Mouse (Mus musculus): ENCODE results near the gene Gcnt1.
A peak's percentile ranks its signal among the peaks of the same experiment; 100 is the strongest.

Gene Gcnt1

GRCm38 (mm10) chr19:17372701-17373100 lies at the start of gene Gcnt1:
Gene Gcnt1, minus strand, starts transcription at chr19:17372844.
- no peak for DNase-seq (ENCODE audit: low read depth, low spot score)

GRCm38 (mm10) chr19:17417855-17418254 lies 45.2 kb upstream of the Gcnt1 start:
- no peak for DNase-seq (ENCODE audit: low read depth, low spot score)

- DNase-seq (ENCODE audit: low read depth, low spot score), result no peak
These were observed 40.3 kb upstream of the Gcnt1 start for GRCm38 (mm10) chr19:17412915-17413459.

GRCm38 (mm10) chr19:17410465-17411065 lies 37.9 kb upstream of the Gcnt1 start:
- DNase-seq (ENCODE audit: low read depth, low spot score), result no peak

DNA sequence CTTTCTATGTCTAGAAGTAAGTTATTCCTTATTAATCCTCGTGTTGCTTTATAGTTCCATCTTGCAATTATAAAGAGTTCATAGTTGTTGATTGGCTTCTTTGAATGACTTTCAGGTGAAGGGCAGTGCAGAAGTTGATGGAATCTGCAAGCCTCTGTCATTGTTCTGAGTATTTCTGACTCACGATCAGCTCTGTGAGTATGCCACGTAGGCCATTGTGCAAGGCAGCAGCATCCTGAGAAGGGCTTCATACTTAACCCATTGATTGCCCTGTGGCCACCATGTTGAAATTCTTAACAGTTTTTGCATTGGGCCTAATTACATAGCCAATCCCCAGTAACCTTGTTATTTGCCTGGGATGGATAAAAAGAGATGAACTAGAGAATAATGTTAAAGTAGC lies 36.7 kb upstream of the Gcnt1 start:
- DNase-seq (ENCODE audit: low read depth, low spot score), result no peak

- no peak for DNase-seq (ENCODE audit: low read depth, low spot score)
These were observed 35.9 kb upstream of the Gcnt1 start for GRCm38 (mm10) chr19:17408591-17408990.

GRCm38 (mm10) chr19:17406823-17407222 lies 34.2 kb upstream of the Gcnt1 start:
- DNase-seq (ENCODE audit: low read depth, low spot score), result no peak

DNA sequence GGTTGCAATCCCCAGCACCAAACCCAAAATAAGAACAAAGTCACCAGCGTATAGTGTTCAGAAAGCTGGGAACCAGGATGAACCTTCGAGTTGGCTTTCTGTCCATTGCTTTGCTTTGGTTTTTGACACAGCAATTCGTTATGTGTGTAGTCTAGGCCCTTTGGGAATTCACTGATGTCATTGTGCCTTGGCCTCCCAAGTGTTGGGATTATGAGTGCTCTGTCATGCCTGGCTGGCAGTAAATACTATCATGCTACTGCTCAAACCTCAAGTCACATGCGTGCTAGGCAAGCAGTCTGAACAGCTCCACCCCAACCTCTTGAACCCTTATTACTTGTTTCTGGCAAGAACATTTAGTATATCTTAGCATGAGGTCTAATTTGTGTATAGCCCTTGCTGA lies 30.5 kb upstream of the Gcnt1 start:
- no peak for DNase-seq (ENCODE audit: low read depth, low spot score)

GRCm38 (mm10) chr19:17400571-17400970 lies 27.9 kb upstream of the Gcnt1 start:
- DNase-seq (ENCODE audit: low read depth, low spot score), result no peak

DNA sequence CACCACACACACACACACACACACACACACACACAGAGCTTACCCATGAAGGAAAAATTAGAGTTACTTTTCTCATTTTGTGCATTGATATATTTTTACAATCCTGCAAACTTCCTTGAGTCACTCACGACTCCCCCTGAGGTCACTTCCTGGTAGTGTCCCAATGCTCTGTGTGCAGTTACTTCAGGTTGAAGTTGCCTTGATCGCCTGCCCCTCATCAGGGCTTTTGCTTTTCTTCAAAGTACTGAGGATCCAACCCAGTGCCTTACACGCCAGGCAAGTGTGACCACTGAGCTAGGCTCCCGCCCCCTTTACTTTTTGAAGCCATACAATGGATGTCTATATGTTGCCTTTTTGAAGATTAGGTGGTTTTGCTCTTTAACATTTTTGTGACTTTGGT lies 27.3 kb upstream of the Gcnt1 start:
- no peak for DNase-seq (ENCODE audit: low read depth, low spot score)

DNA sequence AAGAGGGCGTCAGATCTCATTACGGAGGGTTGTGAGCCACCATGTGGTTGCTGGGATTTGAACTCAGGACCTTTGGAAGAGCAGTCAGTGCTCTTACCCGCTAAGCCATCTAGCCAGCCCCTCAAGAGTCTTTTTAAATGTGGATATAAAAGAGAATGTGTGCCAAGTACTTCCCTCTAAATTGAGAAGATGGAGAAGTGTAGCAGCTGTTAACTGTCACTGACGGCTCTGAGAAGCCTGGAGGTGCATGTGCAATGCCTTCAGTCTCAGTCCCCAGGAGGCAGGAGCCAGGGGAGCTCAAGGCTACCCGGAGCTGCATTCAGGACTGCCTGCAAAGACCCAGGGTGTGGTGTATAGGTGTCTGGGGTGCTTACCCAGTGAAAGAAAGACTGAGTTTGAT lies 25.3 kb upstream of the Gcnt1 start:
- DNase-seq (ENCODE audit: low read depth, low spot score), result no peak

DNA sequence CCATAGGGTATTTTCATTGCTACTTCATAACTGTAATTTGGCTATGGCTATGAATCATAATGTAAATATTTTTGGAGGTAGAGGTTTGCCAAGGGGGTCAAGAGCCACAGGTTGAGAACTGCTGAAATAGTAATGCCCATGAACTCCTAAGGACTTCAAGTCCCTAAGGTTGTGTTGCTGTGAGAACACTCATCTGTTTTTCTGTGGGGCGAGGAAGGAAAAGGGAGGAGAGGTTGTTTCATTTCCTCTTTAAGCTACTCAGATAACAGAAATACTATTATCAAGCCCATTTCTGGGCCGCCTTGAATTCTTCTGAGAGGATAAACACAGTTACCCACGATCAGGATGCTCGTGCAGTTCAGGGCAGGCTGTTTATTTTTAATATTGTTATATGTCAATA lies 24.2 kb upstream of the Gcnt1 start:
- no peak for DNase-seq (ENCODE audit: low read depth, low spot score)

DNA sequence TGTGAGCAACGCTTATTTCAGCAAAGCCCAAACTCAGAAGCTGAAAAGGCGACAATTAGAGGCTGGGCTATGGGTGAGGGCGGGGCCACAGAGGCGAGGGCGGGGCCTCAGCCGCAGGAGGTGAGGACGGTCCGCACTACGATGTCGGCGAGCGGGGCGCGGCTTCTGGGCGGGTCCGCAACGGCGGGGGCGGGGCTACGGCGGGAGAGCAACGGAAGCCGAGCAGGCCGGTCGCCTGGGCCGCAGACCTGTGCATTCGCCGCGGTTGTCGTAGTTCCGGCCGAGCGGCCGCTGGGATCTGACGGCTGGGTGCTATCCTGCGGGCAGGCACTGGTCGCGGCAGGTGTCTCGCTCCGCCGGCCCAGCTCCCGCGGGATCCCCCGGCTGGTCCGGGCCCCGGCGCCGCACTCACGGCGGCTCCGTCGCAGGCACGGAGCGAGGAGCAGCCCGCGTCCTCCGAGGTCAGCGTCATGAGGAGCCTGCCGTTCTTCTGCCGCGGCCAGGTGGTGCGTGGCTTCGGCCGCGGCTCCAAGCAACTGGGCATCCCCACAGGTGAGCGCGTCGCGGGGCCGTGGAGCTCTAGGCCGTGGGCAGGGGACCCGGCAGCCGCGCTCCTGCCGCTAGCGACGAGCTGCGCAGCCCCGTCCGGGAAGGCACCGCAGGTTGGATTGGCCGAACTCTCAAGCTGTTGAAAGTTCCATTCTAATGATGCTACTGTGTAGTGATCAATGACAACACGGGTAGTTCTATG lies 21.4 kb upstream of the Gcnt1 start, which contains the start of gene Rfk:
TSS of gene Rfk (plus strand) at position 203 of the 751 bp plus-strand sequence.
- peak; percentile 71 for DNase-seq (ENCODE audit: low read depth, low spot score)

DNA sequence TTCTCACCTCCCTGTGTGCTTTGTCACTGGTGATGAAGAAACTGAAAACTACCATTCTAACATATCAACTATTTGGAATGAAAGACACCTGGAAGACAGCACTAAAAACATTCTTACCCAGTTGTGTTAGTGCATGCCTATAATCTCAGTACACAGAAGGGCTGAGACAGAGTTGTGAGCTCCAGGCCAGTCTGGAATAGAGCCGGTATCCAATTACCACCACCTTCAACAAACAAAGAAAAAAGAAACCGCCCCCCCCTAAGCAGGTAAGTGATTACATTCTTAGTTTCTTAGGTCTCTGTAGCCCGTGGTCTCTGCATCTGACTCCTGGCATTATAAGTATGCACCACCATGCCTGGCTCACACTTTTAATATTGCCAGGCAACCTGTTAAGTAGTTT lies 20.2 kb upstream of the Gcnt1 start:
- no peak for DNase-seq (ENCODE audit: low read depth, low spot score)

GRCm38 (mm10) chr19:17388404-17388803 lies 15.8 kb upstream of the Gcnt1 start:
- no peak for DNase-seq (ENCODE audit: low read depth, low spot score)

DNA sequence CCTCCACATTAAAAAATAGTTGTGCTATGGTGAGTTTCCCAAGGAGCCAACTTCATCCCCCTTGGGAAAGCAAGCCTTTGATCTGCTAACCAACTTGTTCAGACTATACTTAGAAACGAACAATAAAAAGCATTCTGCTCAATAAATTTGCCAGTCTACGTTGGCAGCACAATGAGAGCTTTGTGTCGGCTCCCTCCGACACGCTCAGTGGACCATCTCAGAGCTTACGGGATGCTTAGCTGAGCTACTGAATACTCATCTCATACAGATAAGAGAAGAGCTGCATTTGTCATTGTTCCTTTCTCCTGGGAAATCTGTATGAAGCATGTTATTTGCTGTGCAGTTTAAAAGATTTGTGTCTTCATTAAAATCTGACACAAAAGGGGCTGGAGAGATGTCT lies 13.8 kb upstream of the Gcnt1 start:
- no peak for DNase-seq (ENCODE audit: low read depth, low spot score)

DNA sequence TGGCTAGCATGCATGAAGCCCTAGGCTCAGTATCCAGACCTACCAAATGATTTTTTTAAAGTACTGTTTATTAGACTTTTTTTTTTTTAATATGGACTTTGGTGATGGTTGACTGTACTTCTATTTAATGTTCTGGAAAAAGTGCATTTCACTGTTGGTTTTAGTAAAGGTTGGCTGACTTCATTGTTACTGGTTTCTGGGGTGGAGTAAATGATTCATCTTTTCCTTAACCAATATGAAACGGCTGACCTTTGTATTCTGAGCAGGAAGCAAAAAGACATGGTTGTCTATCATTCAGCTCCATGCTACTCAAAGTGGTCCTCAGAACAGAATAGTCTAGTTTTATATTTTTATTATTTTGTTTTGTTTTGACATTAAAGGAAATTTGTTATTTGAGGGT lies 12.8 kb upstream of the Gcnt1 start:
- DNase-seq (ENCODE audit: low read depth, low spot score), result no peak

DNA sequence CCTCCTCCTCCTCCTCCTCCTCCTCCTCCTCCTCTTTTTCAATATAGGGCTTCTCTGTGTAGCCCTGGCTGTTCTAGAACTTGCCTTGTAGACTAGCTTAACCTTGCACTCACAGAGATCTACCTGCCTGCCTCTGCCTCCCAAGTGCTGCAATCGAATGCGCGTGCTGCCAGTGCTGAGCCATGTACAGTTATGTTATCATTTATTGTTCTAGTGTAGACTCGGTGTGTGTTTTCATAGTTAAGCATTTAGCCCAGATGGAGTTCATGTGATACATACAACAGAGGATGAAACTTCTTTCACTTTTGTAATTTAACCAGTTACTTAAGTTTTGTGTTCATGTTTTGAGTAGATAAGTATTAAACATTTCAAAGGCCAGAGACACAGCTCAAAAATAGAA lies 12.4 kb upstream of the Gcnt1 start:
- DNase-seq (ENCODE audit: low read depth, low spot score), result no peak

GRCm38 (mm10) chr19:17382807-17383397 lies 10.3 kb upstream of the Gcnt1 start:
- DNase-seq (ENCODE audit: low read depth, low spot score), result no peak

- no peak for DNase-seq (ENCODE audit: low read depth, low spot score)
These were observed 7.9 kb upstream of the Gcnt1 start for GRCm38 (mm10) chr19:17380549-17380948.

DNA sequence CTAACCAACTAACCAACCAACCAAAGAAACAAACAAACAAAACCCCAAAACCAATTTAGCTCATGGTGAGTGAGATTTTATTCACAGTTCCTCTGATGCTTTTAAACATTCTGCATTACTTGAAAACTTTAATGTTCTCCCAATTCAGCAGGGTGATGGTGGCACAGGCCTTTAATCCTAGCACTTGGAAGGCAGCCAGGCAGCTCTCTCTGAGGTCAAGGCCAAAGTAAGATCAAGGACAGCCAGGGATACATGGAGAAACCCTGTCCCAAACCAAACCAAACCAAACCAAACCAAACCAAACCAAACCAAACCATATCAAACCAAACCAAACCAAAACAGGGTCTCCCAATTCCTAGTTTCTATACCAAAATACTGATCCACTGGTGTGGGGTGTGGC lies 6.2 kb upstream of the Gcnt1 start:
- no peak for DNase-seq (ENCODE audit: low read depth, low spot score)

GRCm38 (mm10) chr19:17369581-17369980 lies 3.1 kb downstream of the Gcnt1 start:
- no peak for DNase-seq (ENCODE audit: low read depth, low spot score)

DNA sequence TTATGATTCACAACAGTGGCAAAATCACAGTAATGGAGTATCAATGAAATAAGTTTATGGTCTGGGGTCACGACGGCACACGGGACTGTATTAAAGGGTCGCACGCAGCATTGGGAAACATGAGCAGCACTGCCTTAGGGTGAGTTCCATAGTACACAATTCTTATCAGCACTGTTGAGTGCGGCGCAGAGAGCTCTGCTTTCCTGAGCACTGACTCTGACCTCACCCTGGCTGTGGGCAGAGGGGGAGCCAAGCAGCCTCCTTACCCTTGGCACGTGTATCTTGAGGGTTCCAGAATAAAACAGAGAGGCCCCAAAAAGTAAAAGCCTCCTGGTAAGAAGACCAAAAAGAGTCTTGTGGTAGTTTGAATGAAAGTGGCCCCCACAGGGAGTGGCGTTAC lies 4.1 kb downstream of the Gcnt1 start:
- DNase-seq (ENCODE audit: low read depth, low spot score), result no peak

All from WW6 (cell line).